Mouse (Mus musculus): ENCODE data around the gene Speg. TPM values are rescaled to one million over a fixed set of nuclear protein-coding genes. Genes with fewer than 3 reads are reported as not detected.
A peak's percentile ranks its signal among the peaks of the same experiment; 100 is the strongest.

The Speg gene
- polyA plus RNA-seq, 1 experiment from 2014 or later = 32.9 TPM

DNA sequence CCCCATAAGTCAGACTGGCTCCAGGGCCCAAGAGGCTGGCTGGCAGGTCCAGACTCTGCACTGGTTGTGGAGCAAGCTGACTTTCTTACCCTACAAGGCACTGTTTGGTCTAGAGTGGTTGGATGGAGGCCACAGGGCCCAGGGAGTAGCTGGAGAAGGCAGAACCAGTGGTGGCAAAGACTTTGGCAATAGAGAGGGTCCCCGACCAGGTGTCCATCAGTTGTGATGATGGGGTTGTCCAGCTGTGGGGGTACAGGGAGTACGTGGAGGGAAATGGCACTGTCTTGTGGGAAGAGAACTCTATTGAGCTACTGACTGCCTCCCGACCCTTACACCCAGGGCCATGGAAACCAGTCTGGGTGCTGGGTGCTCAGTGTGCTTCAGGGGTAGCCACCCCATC is 18.7 kb downstream of the Speg start:
- DNase-seq (ENCODE audit: low spot score) (no peak), ATAC-seq (ENCODE audit: insufficient number of reproducible peaks, low FRiP score, low TSS enrichment, low read depth) (no peak)
- Histone ChIP-seq H3K9ac (ENCODE audit: low read length) (0 out of 2 replicates have a peak overlapping the region, but pooled peaks have one; percentile 7), H3K4me2 (ENCODE audit: low read depth, severe bottlenecking) (no peak overlapping the region), H3K9me3 (ENCODE audit: control insufficient read depth, low read length) (no peaks in the 10 kb centered on the region), H3K4me3 (ENCODE audit: low read depth, low read length) (no peak overlapping the region), H3K27me3 (ENCODE audit: control insufficient read depth, insufficient read depth, low read length) (peaks cover 11% of the 10 kb centered on the region), H3K27ac (replicated peaks; ENCODE audit: low read depth, low read length) (no peak overlapping the region), H3K4me1 (ENCODE audit: control insufficient read depth, insufficient read depth, low read length) (peaks cover 9% of the 10 kb centered on the region), H3K36me3 (ENCODE audit: control insufficient read depth, insufficient read depth, low read length) (no peaks in the 10 kb centered on the region; the same call in 1 of the 2 replicates)
- WGBS = 90% methylated on average over 3 of the region's 3 CpGs

DNA sequence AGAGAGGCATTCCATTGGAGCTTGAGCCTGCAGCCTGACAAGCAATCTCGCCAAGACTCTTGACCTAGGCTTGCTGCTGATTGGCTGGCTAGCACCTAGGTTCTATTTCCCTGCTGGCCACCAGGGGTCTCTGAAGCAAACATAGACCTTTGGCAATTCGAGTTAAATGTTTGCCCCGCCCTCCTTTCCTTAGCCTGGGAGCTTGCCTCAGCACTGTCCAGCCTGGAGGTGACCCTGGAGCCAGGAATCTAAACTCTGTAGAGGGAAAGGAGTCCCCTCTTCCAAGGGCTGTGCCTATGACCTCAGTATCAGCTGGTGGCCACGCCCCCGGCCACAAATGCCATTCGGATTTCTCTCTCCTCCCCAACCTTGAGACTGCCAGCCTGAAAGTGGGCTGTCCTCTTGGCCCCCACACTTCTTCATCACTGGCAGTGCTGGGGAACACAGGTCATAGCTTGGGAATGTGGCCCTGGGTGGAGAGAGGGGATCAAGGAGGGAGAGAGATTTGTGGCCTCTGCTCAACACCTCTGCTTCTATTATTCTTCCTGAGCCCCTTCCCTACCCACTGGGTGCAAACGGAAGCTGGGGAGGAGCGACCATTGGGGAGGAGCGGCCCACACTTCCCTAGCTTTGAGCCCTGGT is 23.8 kb downstream of the Speg start:
- H3K9me3 ChIP-seq (ENCODE audit: control insufficient read depth, low read length) = no peaks in the 10 kb centered on the region
- H3K27me3 ChIP-seq (ENCODE audit: control insufficient read depth, insufficient read depth, low read length) = no peaks in the 10 kb centered on the region
- H3K4me2 ChIP-seq (ENCODE audit: low read depth, severe bottlenecking) = peak overlapping the region; percentile 19; the same call in 1 of the 2 replicates
- H3K9ac ChIP-seq (ENCODE audit: low read length) = no peak overlapping the region
- WGBS = 10% methylated on average over 9 of the region's 9 CpGs
- peak; percentile 69 for ATAC-seq (ENCODE audit: insufficient number of reproducible peaks, low FRiP score, low TSS enrichment, low read depth)
- H3K4me3 ChIP-seq (ENCODE audit: low read depth, low read length) = no peak overlapping the region
- H3K4me1 ChIP-seq (ENCODE audit: control insufficient read depth, insufficient read depth, low read length) = peaks cover 30% of the 10 kb centered on the region
- H3K36me3 ChIP-seq (ENCODE audit: control insufficient read depth, insufficient read depth, low read length) = peaks cover 4% of the 10 kb centered on the region
- peak; percentile 82 for DNase-seq (ENCODE audit: low spot score)
- H3K27ac ChIP-seq (replicated peaks; ENCODE audit: low read depth, low read length) = peak overlapping the region; percentile 83

DNA sequence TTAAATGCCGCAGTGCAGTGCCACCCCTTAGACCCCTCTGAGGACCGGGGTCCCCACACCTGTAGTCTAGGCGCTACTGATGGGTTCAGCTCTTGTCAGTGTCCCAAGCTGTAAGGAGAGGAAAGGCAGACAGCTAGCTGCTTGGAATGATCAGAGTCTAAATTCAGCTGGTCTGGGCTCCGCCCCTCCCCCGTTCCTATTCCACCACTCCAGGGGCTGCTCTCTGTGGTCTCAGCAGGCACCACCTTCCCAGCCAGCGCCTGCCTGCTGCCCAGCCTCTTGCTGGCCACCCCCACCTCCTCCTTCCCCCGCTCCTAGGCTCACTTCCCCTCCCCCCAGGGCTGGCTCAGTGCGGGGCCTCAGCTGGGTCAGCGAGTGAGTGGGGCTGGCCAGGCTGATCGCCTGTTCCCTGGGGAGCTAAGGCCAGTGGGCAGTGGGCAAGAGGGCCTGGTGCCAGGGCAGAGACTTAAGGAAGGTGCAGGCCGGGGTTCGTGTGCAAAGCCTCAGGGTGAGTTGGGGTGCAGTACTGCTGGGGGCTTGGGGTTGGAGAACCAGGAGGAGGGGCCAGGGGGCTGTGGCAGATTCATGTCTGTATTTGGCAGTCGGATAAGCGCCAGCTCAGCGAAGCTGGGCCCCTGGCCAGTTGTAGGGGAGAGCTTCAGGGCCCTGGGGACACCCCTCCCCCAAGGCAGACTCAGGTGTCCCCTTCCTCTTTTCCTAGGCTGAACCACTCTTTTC is 24.8 kb downstream of the Speg start:
- Histone ChIP-seq H3K9ac (ENCODE audit: low read length) (peak overlapping the region; percentile 31; the same call in 1 of the 2 replicates), H3K4me1 (ENCODE audit: control insufficient read depth, insufficient read depth, low read length) (peaks cover 30% of the 10 kb centered on the region), H3K4me2 (ENCODE audit: low read depth, severe bottlenecking) (peak overlapping the region; percentile 54), H3K36me3 (ENCODE audit: control insufficient read depth, insufficient read depth, low read length) (peaks cover 4% of the 10 kb centered on the region), H3K27me3 (ENCODE audit: control insufficient read depth, insufficient read depth, low read length) (no peaks in the 10 kb centered on the region), H3K27ac (replicated peaks; ENCODE audit: low read depth, low read length) (peak overlapping the region; percentile 83), H3K9me3 (ENCODE audit: control insufficient read depth, low read length) (no peaks in the 10 kb centered on the region), H3K4me3 (ENCODE audit: low read depth, low read length) (peak overlapping the region; percentile 21)
- 2% methylated on average over 15 of the region's 15 CpGs for WGBS
- DNase-seq (ENCODE audit: low spot score) = peak; percentile 84
- ATAC-seq (ENCODE audit: insufficient number of reproducible peaks, low FRiP score, low TSS enrichment, low read depth) = peak; percentile 78

DNA sequence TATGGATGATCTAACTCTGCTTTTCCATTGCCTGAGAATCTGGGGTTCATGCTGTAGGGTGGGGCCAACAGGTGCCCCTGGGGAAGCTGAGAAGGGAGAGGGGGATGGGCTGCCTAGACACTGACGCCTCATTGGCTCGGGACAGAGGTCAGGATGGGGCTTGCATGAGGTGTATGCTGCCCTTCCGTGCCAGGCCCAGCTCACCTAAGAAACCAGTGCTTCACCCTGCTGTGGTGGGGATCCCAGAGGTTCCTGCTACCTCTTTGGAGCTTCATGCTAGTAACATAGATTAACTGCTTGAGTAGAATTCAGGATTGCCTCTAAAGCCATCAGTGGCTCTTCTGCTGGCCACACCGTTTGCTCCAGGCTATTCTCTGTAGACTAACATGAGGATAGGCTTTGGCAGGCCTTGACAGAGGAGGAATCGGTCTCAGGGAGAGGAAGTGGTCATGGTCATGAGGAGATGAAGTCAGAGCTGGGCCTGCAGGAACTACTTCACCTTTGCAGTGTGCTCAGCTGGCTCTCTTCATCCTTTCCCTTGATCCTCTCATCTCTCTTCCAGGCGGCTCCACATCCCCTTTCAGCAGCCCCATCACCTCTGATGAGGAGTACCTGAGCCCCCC is 25.5 kb downstream of the Speg start:
- peaks cover 30% of the 10 kb centered on the region for H3K4me1 ChIP-seq (ENCODE audit: control insufficient read depth, insufficient read depth, low read length)
- H3K9me3 ChIP-seq (ENCODE audit: control insufficient read depth, low read length) = no peaks in the 10 kb centered on the region
- ATAC-seq (ENCODE audit: insufficient number of reproducible peaks, low FRiP score, low TSS enrichment, low read depth) = 0 out of 2 replicates have a peak, but pooled peaks have one; percentile 10
- H3K27me3 ChIP-seq (ENCODE audit: control insufficient read depth, insufficient read depth, low read length) = no peaks in the 10 kb centered on the region
- H3K36me3 ChIP-seq (ENCODE audit: control insufficient read depth, insufficient read depth, low read length) = peaks cover 4% of the 10 kb centered on the region
- H3K9ac ChIP-seq (ENCODE audit: low read length) = peak overlapping the region; percentile 31
- H3K27ac ChIP-seq (replicated peaks; ENCODE audit: low read depth, low read length) = peak overlapping the region; percentile 83
- H3K4me3 ChIP-seq (ENCODE audit: low read depth, low read length) = peak overlapping the region; percentile 21
- WGBS = 40% methylated on average over 6 of the region's 6 CpGs
- no peak for DNase-seq (ENCODE audit: low spot score)
- H3K4me2 ChIP-seq (ENCODE audit: low read depth, severe bottlenecking) = peak overlapping the region; percentile 54

DNA sequence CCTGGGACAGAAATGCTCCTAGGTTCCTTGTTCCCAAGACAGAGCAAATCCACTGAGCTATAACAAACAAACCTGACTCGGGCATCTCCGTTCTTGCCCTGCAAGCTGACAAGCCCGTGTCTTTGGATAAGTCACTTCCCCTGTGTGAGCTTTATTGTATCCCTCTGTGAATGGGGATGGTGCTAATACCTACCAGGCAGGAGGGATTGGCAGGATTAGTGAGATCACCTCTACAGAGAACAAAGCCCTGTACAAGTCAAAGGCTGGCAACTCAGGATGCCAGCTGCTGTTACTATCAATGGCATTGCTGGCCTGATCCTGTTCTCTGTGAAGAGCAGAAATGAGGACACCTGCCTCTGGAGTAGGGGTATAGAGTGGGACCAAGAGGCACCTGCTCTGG is 30.4 kb downstream of the Speg start:
- H3K27me3 ChIP-seq (ENCODE audit: control insufficient read depth, insufficient read depth, low read length) = no peaks in the 10 kb centered on the region
- H3K36me3 ChIP-seq (ENCODE audit: control insufficient read depth, insufficient read depth, low read length) = peaks cover 6% of the 10 kb centered on the region
- peaks cover 5% of the 10 kb centered on the region for H3K4me1 ChIP-seq (ENCODE audit: control insufficient read depth, insufficient read depth, low read length)
- WGBS = 92% methylated on average over 3 of the region's 3 CpGs
- H3K4me2 ChIP-seq (ENCODE audit: low read depth, severe bottlenecking) = no peak overlapping the region
- H3K27ac ChIP-seq (replicated peaks; ENCODE audit: low read depth, low read length) = no peak overlapping the region
- no peaks in the 10 kb centered on the region for H3K9me3 ChIP-seq (ENCODE audit: control insufficient read depth, low read length)
- no peak overlapping the region for H3K9ac ChIP-seq (ENCODE audit: low read length)
- DNase-seq (ENCODE audit: low spot score) (no peak), ATAC-seq (ENCODE audit: insufficient number of reproducible peaks, low FRiP score, low TSS enrichment, low read depth) (no peak)
- H3K4me3 ChIP-seq (ENCODE audit: low read depth, low read length) = no peak overlapping the region

DNA sequence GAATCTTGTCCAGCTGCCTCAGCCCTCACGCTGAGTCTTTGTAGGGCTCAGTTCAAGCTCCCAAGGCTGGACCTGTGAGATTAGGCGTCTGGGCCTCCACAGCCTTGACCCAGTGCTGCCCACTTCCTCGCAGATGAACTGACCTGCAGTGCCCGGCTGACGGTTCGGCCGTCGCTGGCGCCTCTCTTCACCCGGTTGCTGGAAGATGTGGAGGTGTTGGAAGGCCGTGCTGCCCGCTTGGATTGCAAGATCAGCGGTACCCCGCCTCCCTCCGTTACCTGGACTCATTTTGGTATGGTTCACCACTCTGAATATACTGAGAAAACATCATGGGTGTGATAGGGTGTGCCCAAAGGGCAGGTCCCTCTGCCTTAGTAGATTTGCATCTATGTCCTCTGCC is 31.1 kb downstream of the Speg start:
- Histone ChIP-seq H3K4me1 (ENCODE audit: control insufficient read depth, insufficient read depth, low read length) (no peaks in the 10 kb centered on the region; the same call in 1 of the 2 replicates), H3K4me3 (ENCODE audit: low read depth, low read length) (no peak overlapping the region), H3K27me3 (ENCODE audit: control insufficient read depth, insufficient read depth, low read length) (no peaks in the 10 kb centered on the region), H3K9ac (ENCODE audit: low read length) (no peak overlapping the region), H3K4me2 (ENCODE audit: low read depth, severe bottlenecking) (no peak overlapping the region), H3K27ac (replicated peaks; ENCODE audit: low read depth, low read length) (no peak overlapping the region), H3K36me3 (ENCODE audit: control insufficient read depth, insufficient read depth, low read length) (peaks cover 6% of the 10 kb centered on the region), H3K9me3 (ENCODE audit: control insufficient read depth, low read length) (no peaks in the 10 kb centered on the region)
- ATAC-seq (ENCODE audit: insufficient number of reproducible peaks, low FRiP score, low TSS enrichment, low read depth) (no peak), DNase-seq (ENCODE audit: low spot score) (no peak)
- 94% methylated on average over 15 of the region's 15 CpGs for whole genome bisulfite sequencing

DNA sequence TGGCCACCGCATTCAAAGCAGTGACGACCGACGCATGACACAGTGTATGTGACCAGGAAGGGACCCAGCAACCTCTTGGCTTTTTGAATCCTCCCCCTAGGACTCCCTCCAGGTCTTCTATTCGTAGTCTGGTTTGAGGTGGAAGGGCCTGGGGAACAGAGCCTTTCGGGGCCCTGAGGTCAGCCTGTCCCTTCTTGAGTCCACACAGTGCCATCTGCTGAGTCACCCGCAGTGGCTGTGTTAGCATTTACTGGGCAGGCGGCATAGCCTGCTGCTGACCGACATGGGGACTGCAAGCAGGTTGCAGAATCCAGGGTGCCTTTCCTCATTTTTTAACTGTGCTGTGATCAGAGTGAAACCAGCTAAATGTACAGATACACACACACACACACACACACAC is 32.0 kb downstream of the Speg start:
- Histone ChIP-seq H3K36me3 (ENCODE audit: control insufficient read depth, insufficient read depth, low read length) (peaks cover 6% of the 10 kb centered on the region), H3K9ac (ENCODE audit: low read length) (no peak overlapping the region), H3K4me2 (ENCODE audit: low read depth, severe bottlenecking) (no peak overlapping the region), H3K27me3 (ENCODE audit: control insufficient read depth, insufficient read depth, low read length) (no peaks in the 10 kb centered on the region), H3K9me3 (ENCODE audit: control insufficient read depth, low read length) (no peaks in the 10 kb centered on the region), H3K4me1 (ENCODE audit: control insufficient read depth, insufficient read depth, low read length) (no peaks in the 10 kb centered on the region), H3K4me3 (ENCODE audit: low read depth, low read length) (no peak overlapping the region), H3K27ac (replicated peaks; ENCODE audit: low read depth, low read length) (no peak overlapping the region)
- DNase-seq (ENCODE audit: low spot score) (no peak), ATAC-seq (ENCODE audit: insufficient number of reproducible peaks, low FRiP score, low TSS enrichment, low read depth) (no peak)
- WGBS = 93% methylated on average over 9 of the region's 9 CpGs

DNA sequence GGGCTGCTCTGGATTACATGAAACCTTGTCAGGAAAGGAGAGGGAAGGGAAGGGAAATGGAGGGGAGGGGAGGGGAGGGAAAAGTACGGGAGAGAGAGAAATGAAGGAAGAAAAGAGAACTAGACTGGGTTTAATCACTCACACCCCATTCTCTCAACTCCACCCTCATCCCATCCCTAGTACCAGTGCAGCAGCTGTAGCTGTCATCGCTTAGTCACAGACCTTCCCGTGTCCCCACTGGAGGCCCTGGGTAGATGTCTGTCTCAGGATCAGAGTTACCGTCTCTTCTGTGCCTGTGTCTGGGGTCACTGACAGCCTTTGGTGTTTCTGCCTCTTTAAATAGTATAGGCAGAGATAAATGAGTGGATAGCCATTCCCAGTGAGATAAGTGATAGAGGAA is 33.1 kb downstream of the Speg start:
- Histone ChIP-seq H3K4me1 (ENCODE audit: control insufficient read depth, insufficient read depth, low read length) (no peaks in the 10 kb centered on the region), H3K27me3 (ENCODE audit: control insufficient read depth, insufficient read depth, low read length) (no peaks in the 10 kb centered on the region), H3K9ac (ENCODE audit: low read length) (no peak overlapping the region), H3K27ac (replicated peaks; ENCODE audit: low read depth, low read length) (no peak overlapping the region), H3K4me2 (ENCODE audit: low read depth, severe bottlenecking) (no peak overlapping the region), H3K36me3 (ENCODE audit: control insufficient read depth, insufficient read depth, low read length) (peaks cover 2% of the 10 kb centered on the region; the same call in 1 of the 2 replicates), H3K4me3 (ENCODE audit: low read depth, low read length) (no peak overlapping the region), H3K9me3 (ENCODE audit: control insufficient read depth, low read length) (no peaks in the 10 kb centered on the region)
- ATAC-seq (ENCODE audit: insufficient number of reproducible peaks, low FRiP score, low TSS enrichment, low read depth) (no peak), DNase-seq (ENCODE audit: low spot score) (no peak)
- 74% methylated on average over 4 of the region's 4 CpGs for WGBS

Measured in limb, embryonic 11.5 days (tissue).